Mouse (Mus musculus) heart, postnatal 36 days (tissue): ENCODE data around the gene Zfp958. TPM values are rescaled to one million over a fixed set of nuclear protein-coding genes. Genes with fewer than 3 reads are reported as not detected.
"Not testable (repeated sequence)": the region's sequence is repeated elsewhere in the genome, so short reads cannot be mapped to it uniquely, and the experiment has no call there.

ENCODE experiments used
- DNase-seq, 2 experiments: peaks; one replicate each; pipeline ENCODE4 v3.0.0; 2021 to 2022
- intact Hi-C: fragments of 180-260 bp; cut with DNase I; formaldehyde crosslinking; loops from one replicate; pipeline ENCODE4 v1.15.1; 2025
- total RNA-seq, 2 experiments: library from RNA; stranded (reverse); gene quantifications; 2 replicates each; pipeline ENCODE4 v1.2.3; 2021

The Zfp958 gene
- total RNA-seq: 10 to 100 TPM in 1 of 2 experiments, 1 to 10 TPM in 1; 6.5 to 10.3 TPM

DNA sequence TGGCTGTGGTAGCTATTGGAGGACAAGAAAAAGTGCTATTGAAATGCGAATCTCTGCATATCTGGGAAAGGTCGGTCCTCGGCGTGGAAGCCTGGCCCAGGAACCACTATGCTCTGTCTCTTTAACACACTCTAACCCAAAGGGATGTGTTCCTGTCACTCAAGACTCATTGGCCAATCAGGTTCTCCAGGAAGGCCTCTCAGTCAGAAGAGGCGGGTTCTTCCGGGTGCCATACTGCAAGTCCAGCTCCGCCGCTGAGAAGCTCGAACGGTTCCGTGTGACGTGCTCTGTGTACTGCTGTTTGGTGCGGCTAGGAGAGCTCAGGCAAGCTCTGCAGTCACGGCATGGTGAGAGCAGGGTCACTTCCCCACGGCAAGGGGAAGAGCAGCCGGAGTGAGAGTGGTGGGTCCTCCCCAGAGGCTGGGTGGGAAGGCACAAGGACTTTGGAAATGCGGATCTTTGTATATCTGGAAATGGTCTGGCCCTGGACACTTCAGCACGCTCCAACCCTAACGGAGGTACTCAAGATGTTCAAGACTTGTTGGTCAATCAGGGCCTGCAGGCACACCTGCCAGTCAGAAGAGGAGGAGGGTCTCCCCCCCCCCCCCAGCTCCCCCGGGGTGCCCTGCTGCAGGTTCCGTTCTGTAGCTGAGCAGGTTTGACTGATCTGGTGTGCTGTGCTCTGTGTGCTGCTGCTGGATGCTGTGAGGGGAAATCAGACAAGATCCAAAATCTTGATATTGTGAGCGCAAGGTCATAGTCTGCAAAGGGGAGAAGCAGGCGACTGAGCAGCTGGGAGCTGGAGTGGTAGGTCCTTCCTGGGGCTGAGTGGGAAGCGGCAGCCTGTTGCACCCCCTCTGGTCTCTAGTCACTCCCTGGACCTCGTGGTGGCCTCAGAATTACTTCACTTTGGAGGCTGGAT lies at the start of gene Zfp958:
Gene Zfp958 (plus strand): TSS at position 236 of the 922 bp plus-strand sequence.
- intact Hi-C loops: loop anchor here (1.0 to 10.0 kb wide), 3 partner anchors 63 to 446 kb away; partner anchors contain the start of genes Evi5l and Shcbp1
- DNase-seq: peak; percentile 88 to 91

DNA sequence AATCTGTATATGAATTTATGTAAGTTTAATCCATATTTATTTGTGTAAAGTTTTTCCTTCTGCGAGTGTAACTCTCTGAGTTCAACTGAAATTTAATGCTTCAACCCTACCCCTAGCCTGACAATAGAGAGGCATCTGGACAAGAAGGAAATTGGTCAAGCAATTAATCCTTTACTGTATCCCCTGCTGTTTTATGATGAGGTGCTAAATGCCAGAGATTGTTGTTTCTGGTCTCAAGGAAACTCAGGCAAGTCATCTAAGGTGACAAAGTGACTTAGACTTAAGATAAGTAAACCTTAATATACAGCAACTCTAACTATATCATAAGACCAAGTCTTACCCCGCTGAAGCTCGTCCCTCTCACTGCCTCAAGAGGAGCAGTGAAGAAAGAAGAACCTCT lies 31.0 kb upstream of the Zfp958 start:
- intact Hi-C loops: loop anchor here (10.0 kb wide), 1 partner anchor 327 kb away; the partner anchor contains the start of genes Ctxn1 and Snapc2
- DNase-seq: no peak

DNA sequence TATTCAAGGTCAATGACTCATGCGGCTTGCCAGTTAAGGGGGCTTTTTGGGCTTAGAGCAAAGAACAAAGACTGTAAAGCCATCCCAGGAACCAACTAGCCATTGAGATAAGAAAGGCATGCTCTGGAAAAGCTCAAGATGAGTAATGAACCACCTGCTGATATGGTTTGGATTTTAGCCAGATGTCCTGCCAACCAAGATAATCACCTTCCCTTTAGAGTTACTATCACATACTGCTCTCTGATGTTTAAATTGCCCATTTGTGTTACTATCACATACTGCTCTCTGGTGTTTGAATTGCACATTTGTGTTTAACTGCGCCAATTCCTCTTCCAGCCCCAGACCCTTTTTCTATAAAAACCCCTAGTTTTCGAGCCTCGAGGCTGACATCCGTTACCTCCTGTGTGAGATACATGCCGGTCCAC lies 30.2 kb upstream of the Zfp958 start:
- intact Hi-C loops: loop anchor here (1.0 to 10.0 kb wide), 2 partner anchors 170 to 328 kb away; partner anchors contain the start of genes Ctxn1 and Snapc2
- DNase-seq: no peak

DNA sequence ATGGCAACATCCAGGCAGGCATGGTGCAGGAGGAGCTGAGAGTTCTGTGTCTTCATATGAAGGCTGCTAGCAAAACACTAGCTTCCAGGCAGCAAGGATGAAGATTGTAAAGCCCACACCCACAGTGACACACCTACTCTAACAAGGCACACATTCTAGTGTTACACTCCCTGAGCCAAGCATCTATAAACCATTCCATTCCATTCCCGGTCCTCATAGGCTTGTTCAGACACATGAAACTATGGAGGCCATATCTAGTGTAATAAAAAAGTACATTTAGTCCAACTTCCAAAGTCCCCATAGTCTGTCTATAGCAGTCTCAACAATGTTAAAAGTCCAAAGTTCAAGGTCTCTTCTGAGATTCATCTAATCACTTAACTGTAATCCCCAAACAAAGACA lies 28.3 kb upstream of the Zfp958 start:
- intact Hi-C loops: loop anchor here (10.0 kb wide), 1 partner anchor 330 kb away; the partner anchor contains the start of genes Ctxn1 and Snapc2

DNA sequence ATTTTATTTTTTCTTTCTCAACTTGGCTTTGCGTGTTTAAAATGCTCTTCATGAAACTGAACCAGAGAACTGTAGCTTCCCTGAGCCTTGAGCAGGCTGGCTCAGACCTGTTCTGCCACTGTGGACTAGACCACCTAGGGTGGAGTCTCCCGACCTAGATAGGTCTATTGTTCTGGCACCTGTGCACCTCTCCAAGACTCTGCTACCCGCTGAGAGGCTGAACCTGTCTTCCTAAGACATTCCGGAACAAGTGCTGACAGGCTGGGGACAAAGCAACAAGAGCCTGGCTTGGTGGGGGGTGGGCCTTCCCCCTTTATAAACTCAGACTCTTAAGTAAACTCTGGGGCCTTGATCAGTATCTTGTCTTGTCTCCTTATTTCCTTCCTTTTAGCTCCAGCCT lies 26.6 kb upstream of the Zfp958 start:
- no peak for DNase-seq
- intact Hi-C loops: loop anchor here (2.0 to 10.0 kb wide), 2 partner anchors 332 to 444 kb away; partner anchors contain the start of genes Ctxn1 and Snapc2

More for the DNA sequence above, 28.3 kb upstream of the Zfp958 start:
- no peak for DNase-seq

DNA sequence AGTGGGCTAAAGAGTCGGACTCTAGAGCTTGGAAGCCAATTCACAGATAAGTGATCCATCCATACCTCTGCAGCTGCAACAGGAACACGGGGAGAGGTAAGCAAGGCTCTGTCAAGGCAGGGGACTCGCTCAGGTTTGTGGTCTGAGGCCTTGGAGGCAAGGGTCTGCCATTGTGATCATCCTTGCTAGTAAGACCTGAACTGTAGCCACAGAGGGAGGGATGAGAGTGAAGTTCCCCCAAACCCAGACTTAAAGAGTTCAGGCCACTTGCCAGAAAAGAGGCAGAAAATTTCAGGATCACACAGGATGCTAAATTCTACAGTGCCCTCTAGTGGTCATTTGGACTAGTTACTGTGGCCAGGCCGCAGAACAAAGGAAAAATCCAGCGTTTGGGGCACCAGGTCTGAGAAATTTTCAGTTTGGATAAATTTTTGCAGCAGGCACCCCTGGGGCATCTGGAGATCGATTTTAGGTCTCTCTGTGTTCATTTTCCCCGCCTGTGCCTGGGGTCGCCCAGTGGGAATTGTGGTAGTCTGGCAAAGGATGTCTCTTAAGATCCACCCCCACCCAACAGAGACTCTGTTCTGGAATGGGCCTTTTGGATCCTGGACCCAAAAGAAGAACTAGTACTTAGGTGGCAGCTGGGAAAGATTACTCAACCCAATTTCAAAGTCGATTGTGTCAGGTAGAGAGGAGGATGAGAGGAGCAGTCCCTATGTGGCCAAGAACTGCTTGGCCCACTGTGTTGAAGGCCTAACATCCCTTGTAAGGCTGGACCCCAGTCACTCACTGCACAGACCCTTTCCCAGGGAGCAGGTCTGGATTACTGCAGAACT lies 24.6 kb upstream of the Zfp958 start:
- intact Hi-C loops: loop anchor here (1.0 to 10.0 kb wide), 2 partner anchors 175 to 334 kb away; partner anchors contain the start of genes Ctxn1 and Snapc2
- DNase-seq: peak; percentile 29 to 36

DNA sequence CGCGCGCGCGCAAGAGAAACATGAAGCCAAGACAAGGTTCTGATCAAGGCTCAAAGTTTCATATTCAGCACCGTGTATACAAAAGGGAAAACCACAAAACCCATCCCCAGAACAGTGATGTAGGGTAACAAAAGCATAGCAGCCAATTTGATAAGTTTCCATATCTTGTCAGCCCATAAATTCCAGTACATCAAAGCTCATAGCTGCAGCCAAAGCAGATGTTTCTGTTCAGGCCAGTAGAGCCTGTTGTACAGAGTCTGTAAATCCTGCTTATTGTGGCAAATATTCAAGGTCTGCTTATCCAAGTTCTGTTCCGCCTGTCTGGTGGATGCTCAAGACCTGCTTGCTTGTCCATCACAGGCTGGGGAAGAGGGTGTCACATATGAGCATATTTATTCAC lies 4.1 kb upstream of the Zfp958 start:
- intact Hi-C loops: no loop called here
- DNase-seq: no peak

DNA sequence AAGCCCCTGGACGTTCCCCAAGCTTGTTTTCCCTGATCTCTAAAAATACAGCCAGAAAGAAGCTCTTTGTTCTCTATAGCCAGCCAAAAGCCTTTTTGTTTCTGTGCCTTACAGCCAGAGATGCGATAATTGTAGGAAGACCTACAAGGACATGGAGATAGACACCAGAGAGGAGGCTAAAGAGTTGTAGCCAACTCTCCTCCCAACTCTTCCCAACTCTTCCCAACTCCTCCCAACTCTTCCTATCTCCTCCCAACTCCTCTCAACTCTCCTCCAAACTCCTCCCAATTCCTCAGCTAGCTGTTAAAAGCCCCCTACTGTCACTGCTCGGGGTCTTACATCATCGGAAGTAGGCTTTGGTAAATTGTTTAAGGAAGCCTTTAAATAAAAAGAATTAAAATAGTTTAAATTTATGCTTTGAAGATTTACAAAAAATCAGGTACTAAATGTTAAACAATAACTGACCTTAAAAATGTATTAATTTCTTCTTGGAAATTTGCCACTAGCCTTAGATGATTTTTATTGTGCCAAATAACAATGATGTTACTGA lies 1.3 kb upstream of the Zfp958 start:
- DNase-seq: not testable (repeated sequence)
- intact Hi-C loops: loop anchor here (5.0 to 10.0 kb wide), 2 partner anchors 163 to 444 kb away; partner anchors contain the start of genes Evi5l and Shcbp1

DNA sequence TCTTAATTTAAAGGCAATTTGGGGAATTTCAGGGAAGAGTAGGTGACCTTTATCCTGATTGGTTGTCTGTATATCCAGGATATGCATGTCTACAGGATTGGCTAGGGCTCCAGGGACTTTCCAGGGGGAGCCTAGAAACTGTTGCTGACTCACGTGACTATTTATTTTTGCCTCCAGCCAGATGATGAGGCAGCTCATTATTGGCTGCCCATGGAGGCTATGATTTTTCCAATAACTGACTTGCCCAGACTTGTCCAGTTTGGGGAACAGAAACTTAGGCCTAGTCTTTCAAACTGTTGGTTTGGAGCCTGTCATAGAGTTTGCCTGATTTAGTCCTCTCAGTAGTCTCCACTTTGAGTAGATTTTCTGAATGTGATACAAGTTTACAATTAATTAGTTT lies 14.4 kb downstream of the Zfp958 start:
- intact Hi-C loops: no loop called here
- DNase-seq: no peak

DNA sequence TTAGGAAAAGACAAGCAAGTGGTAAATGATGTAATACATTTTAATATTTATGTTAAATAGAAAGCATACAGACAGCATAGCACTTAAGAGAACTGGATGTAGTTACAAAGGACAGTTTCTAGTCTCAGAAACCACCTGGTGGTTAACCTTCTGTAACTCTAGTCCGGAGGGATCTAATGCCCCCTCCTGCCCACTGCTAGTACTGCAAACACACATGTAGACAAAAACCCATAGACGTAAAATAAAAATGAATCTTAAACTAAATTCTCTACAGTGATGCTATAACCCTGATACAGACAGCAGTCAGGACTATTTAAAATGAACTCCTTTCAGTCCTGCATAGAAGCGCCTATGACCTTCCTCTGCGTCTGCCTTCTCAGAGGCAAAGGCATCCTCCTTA lies 24.1 kb downstream of the Zfp958 start:
- DNase-seq: no peak
- intact Hi-C loops: no loop called here

DNA sequence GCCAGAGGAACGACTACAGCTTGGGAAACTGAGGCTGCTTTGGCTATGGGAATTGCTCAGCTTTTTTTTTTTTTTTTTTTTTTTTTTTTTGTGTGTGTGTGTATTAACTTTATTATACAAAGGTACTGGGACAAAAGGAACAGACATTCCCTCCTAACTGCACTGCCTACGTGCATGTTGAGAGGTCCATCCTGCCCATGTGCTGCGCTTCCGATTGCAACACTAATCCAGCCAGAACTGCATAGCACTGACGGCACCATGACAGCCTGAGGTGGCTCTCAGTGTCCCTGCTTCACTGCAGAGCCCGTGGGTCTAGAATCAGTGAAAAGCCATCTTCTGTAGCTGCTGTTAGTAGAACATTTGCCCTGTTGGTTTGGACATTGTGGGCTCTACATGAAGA lies 30.0 kb downstream of the Zfp958 start:
- intact Hi-C loops, DNase-seq: not testable (repeated sequence)

DNA sequence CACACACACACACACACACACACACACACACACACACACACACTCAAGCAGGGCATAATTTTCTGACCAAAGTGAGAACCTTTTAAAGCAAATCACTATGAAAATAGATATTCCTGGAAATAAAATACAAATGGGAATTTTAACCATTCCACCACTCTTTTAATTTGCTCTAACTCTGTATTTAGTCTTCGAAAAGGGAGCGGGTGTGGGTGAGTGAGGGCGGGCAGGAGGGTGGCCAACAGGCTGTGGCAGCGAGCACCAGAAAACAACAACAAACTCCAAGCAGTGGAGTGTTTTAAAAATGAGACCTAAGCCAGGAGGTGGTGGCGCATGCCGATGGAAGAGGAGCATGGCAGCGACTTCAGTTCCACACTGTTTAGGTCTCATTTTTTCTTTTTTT lies 43.6 kb downstream of the Zfp958 start:
- intact Hi-C loops: no loop called here
- peak; percentile 19 to 35 for DNase-seq

DNA sequence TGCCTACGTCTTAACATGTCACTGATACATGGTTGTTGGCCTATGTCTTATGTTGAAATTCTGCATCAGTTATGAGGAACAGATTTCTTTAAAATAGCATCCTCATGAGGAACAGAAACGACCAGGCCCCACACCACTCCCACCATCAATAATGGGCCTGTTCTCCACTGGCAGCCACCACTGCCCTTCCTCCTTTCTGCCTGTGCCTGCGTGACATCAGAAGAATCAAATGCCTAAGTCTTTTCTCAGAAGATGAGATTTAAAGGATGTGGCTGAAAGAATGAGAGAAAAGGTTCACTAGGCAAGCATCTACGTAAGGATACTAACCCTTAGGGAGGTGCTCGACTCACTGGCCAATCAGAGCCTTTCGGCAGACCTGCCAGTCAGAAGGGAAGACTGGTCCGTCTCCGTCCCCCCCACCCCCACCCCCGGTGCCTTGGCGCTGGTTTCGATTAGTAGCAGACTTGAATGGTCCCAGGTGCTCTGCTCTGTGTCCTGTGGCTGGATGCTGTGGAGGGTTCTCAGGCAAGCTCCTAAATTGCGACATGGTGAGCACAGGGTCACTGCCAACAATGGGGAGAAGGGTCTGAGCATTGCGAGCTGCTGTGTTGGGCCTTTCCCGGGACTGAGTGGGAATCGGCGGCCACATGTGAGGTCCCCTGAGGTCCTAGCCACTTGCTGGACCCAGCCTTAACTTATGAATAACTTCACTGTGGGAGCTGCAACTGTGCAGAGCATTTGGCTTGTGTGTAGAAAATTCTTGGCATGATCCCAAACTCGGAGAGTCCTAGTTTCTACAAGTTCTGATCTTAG lies 62.4 kb downstream of the Zfp958 start:
- DNase-seq: no peak
- intact Hi-C loops: loop anchor here (1.0 to 10.0 kb wide), 7 partner anchors 62 to 1053 kb away; partner anchors contain the start of genes Ccl25, Cers4, Ctxn1 and Elavl1

DNA sequence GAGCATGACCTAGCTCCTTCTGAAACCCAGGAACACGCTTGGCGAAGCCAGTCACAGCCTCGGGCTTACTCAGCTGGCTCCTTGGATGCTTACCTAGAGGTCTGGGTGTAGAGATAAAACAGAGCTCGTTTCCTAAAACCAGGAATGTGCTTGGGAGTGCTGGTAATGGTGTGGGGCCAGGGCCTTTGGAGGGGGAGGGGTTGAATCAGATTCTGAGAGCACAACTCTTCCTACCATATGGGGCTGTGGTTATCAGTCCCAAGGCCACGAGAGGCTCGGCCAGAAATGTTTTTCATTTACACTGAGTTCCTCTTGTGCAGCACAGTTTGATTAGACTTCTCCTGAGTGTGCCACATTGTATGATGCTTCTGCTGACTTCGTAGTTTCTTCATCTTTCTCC lies 63.6 kb downstream of the Zfp958 start:
- DNase-seq: no peak

DNA sequence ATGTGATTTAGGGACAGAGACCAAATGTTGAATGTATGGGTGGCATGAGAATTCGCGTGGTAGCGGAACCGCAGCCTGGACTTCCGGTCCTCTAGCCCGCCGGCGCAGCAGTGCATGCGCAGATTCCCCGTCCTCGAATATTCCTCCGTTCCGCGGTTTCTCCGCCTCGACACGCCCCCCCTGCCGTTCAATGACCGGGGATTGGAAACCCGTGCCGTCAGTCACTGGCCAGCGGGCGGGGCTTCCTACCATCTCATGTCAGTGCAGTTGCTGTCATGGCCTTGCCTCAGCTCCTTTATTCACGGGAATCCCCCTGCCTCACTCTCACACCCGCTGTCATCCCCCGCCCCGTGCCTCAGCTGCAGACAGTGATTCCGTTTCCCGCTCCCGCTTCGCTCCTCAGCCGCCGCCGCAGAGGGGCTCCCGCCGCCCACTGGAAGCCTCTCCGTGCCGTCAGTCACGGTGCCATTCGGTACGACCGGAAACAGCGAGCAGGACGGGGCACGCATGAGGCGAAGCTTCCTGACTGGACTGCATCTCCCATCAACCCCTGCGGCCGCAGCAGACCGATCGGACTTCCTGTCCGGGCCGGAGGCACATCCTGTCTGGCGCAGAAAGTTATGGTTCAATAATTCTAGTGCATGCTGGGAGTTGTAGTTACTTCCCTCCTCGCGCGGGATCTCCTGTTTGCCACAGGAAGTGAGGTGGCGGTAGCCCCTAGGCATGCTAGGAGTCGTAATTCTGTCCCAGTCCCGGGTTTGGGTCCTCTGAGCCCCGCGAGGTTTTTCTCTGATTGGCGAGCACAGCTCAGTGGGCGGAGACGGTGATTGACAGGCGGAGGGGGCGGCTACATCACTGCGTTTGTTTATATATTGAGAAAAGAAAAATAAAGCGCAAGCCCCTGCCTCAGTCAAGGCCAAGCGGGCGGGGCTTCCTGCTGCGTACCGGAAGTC lies 64.6 kb downstream of the Zfp958 start:
- intact Hi-C loops: loop anchor here (5.0 to 10.0 kb wide), 6 partner anchors 100 to 1055 kb away; partner anchors contain the start of genes Ccl25, Cers4, Ctxn1 and Elavl1
- DNase-seq: peak; percentile 96

More for the DNA sequence above, 63.6 kb downstream of the Zfp958 start:
- intact Hi-C loops: loop anchor here (1.0 to 10.0 kb wide), 7 partner anchors 63 to 1054 kb away; partner anchors contain the start of genes Ccl25, Cers4, Ctxn1 and Elavl1

DNA sequence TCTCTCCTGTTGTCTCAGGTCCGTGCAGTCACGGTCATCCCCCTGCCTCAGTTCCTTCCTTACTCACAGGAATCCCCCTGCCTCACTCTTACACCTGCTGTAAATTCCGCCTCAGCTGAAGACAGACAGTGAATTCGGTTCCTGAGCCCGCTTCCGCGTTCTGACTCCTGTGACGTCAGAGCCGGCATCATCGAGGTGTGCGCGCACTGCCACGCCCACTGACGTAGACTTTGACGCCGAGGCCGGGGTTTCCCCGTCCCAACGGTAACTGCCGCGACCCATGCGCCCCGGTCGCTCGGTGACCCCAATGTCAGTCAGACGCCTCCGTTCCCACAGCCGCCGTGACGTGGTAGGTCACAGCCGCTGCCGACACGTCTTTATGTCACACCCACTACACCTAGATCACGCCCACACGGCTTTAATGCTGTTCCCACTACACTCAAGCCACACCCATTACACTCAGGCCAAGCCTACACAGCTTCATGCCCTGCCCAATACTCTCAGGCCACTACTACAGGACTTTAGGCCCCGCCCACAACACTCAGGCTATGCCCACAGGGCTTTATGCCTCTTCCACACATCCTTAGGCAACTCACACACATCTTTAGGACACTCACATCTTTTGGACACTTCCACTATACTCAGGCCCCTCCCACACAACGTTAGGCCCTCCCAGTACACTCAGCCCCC lies 65.4 kb downstream of the Zfp958 start:
- intact Hi-C loops: loop anchor here (5.0 to 10.0 kb wide), 6 partner anchors 99 to 1056 kb away; partner anchors contain the start of genes Ccl25, Cers4, Ctxn1 and Elavl1
- no peak for DNase-seq

DNA sequence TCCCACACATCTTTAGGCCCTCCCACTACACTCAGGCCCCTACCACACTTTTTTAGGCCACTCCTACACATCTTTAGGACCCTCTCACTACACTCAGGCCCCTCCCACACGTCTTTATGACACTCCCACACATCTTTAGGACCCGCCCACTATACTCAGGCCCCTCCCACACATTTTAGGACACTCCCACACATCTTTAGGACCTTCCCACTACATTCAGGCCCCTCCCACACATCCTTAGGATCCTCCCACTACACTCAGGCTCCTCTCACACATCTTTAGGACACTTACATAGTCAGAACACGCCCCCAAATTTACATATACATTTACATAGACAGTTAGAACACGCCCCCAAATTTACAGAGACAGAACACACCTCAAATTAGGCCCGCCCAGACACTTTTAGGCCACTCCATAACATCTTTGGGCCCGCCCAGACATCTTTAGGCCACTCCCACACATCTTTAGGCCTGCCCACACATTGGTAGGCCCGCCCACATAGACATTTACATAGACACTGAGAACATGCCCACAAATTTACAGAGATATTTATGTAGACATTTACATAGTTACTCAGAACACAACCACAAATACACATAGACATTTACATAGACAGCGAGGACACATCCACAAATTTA lies 66.1 kb downstream of the Zfp958 start:
- DNase-seq: no peak
- intact Hi-C loops: loop anchor here (5.0 to 10.0 kb wide), 6 partner anchors 98 to 1057 kb away; partner anchors contain the start of genes Ccl25, Cers4, Ctxn1 and Elavl1
